Mouse (Mus musculus): ENCODE measurements around the gene Pfn1.

Pfn1 gene

DNA sequence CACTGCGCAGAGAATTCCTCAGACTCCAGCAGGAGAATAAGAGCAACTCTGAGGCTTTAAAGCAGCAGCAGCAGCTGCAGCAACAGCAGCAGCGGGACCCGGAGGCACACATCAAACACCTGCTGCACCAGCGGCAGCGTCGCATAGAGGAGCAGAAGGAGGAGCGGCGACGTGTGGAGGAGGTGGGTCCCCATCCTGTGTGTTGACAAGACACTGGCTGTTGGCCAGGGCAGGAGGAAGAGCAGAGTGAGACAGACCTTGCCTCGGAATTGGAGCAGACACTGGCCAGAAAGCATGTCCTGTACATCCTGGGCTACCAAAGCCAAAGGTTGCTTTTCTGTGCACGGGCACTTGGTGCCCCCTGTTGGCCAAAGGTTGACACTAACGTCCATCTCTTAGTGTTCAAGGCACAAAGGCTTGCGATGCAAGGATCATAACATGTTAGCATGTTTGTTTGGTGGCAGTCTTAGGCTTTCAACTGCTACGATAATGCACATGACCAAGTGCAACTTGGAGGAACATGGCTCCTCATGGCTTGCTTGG, 49.3 kb downstream of the Pfn1 start:
- CTCF ChIA-PET: no interaction called here

All from spleen, embryonic (tissue).